Mouse (Mus musculus) gastrocnemius, postnatal 4 days (tissue): ENCODE data around the gene Tex47. TPM values are rescaled to one million over a fixed set of nuclear protein-coding genes. Genes with fewer than 3 reads are reported as not detected.

Source experiments
- DNase-seq, 2 experiments: peaks; one replicate each; pipeline ENCODE4 v3.0.0; 2021 to 2022; ENCODE audit warnings: low spot score in 2 of 2, mixed read lengths in 2 of 2
- long read RNA-seq, 2 experiments: library from polyadenylated mRNA; stranded (forward); transcript quantifications; one replicate each; pipeline ENCODE4 v2.0.0; 2021
- total RNA-seq, 2 experiments: library from RNA; stranded (reverse); gene quantifications; 2 replicates each; pipeline ENCODE4 v1.2.3; 2021

Gene Tex47
- not detected for total RNA-seq
- long read RNA-seq, experiment 1 = 0 reads
- long read RNA-seq, experiment 2 = 0 reads

GRCm38 (mm10) chr5:7303819-7304218 lies at the start of gene Tex47:
Gene Tex47, plus strand, starts transcription at chr5:7304119.
- DNase-seq = no peak

GRCm38 (mm10) chr5:7276659-7277455 lies 27.1 kb upstream of the Tex47 start:
- no peak for DNase-seq

- no peak for DNase-seq
These were observed 19.6 kb upstream of the Tex47 start for GRCm38 (mm10) chr5:7284336-7284735.

GRCm38 (mm10) chr5:7302969-7303368 lies 950 bp upstream of the Tex47 start:
- DNase-seq = no peak

GRCm38 (mm10) chr5:7325594-7325993 lies 21.7 kb downstream of the Tex47 start:
- DNase-seq = no peak

- peak; percentile 25 to 50 for DNase-seq
These were observed 40.5 kb downstream of the Tex47 start, which contains the start of gene Zfp804b for GRCm38 (mm10) chr5:7344145-7345010. Gene Zfp804b, minus strand, starts transcription at chr5:7344756.

GRCm38 (mm10) chr5:7345011-7345389 lies 41.1 kb downstream of the Tex47 start:
- no peak for DNase-seq

Other genes starting within 250 kb of the Tex47 start
- gene Zfp804b, start 40.6 kb downstream of the Tex47 start, total RNA-seq = under 1 TPM; 0.13 to 0.25 TPM